27 mouse cellular contexts compared by ENCODE assay signal in the genomic region with DNA sequence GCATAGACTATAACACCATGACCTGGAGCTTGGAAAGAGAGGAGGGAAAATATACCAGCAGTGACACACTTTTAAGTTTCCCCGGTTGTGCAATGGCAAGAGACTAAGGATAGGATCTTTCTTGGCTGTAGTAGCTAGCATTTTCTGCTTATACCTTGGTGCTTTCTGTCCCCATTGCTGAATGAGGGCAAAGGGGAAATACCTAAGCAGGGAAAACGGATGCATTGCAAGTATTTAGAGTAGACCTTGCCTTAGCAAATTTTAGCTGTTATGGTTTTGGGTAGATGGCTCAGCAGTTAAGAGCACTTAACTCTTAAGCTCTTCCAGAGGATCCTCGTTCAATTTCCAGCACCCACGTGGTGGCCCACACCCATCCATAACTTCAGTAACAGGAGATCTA.
DNase-seq lines count a peak whose midpoint lies in the region; ATAC-seq and TF ChIP-seq lines count a peak whose summit lies in the region.
"Had no signal": no experiment of that assay in that cellular context is flagged by ENCODE, and none has a peak within 500 bp of the region (broad histone marks: within the 10 kb centered on the region; RNA-seq: fewer than 3 reads in every experiment).

No protein-coding gene starts in this region.

- peak overlapping the region; percentile 32 for H3K4me2 ChIP-seq in CH12.LX (ENCODE audit: insufficient read depth, low read depth, poor library complexity, severe bottlenecking)
- H3K4me2 ChIP-seq in neural tube, embryonic 15.5 days = no peak overlapping the region
- H3K4me2 ChIP-seq: embryonic facial prominence, embryonic 13.5 days; embryonic facial prominence, embryonic 15.5 days; forebrain, embryonic 13.5 days; forebrain, embryonic 15.5 days had no signal

- H3K4me3 ChIP-seq in gastrocnemius, adult 2 months = no peak overlapping the region
- no peak overlapping the region for H3K4me3 ChIP-seq in CH12.LX (replicated peaks in 1 of 3; ENCODE audit: low read depth in 2 of 3, low read length in 2 of 3, poor library complexity in 1 of 3)
- H3K4me3 ChIP-seq in neural tube, embryonic 15.5 days (replicated peaks) = no peak overlapping the region
- H3K4me3 ChIP-seq: embryonic facial prominence, embryonic 13.5 days; embryonic facial prominence, embryonic 15.5 days; erythroblast, embryonic 14.5 days; forebrain, embryonic 10.5 days; forebrain, embryonic 13.5 days; forebrain, embryonic 15.5 days had no signal

- TF ChIP-seq POLR2A in CH12.LX (IDR thresholded peaks at IDR 0.05; ENCODE audit: low read depth, low read length) = no peak

- dilution Hi-C loops in CH12.LX (cut with MboI; ENCODE audit: extremely low pct_ligation_motif_present, extremely low pct_unique_long_range_greater_than_20kb, low sequenced_read_pairs) = no loop called here

- no peak for TF ChIP-seq CTCF in gastrocnemius, adult 2 months (IDR thresholded peaks at IDR 0.05)
- TF ChIP-seq CTCF in CH12.LX (conservative IDR thresholded peaks at IDR 0.05 in 1 of 2, IDR thresholded peaks at IDR 0.05 in 1 of 2; ENCODE audit: low read depth in 2 of 2, low read length in 2 of 2) = no peak

- H3K4me1 ChIP-seq in CH12.LX (ENCODE audit: control insufficient read depth in 1 of 2, insufficient read depth in 2 of 2) = peaks cover 17 to 64% of the 10 kb centered on the region in 2 experiments
- 0 out of 2 replicates have a peak, but pooled peaks cover 7% of the 10 kb centered on the region for H3K4me1 ChIP-seq in neural tube, embryonic 15.5 days
- H3K4me1 ChIP-seq: forebrain, embryonic 13.5 days; forebrain, embryonic 15.5 days had no signal

- H3K27ac ChIP-seq in gastrocnemius, adult 2 months = peak overlapping the region; percentile 24; the same call in 1 of the 2 replicates
- H3K27ac ChIP-seq in CH12.LX (ENCODE audit: insufficient read depth, low read depth) = no peak overlapping the region
- no peak overlapping the region for H3K27ac ChIP-seq in neural tube, embryonic 15.5 days (replicated peaks)
- H3K27ac ChIP-seq: embryonic facial prominence, embryonic 13.5 days; embryonic facial prominence, embryonic 15.5 days; forebrain, embryonic 10.5 days; forebrain, embryonic 13.5 days; forebrain, embryonic 15.5 days had no signal

- TF ChIP-seq RAD21 in CH12.LX (IDR thresholded peaks at IDR 0.05; ENCODE audit: low read depth, low read length) = no peak

- H3K27me3 ChIP-seq in CH12.LX (replicated peaks) = no peaks in the 10 kb centered on the region
- H3K27me3 ChIP-seq in neural tube, embryonic 15.5 days (replicated peaks) = no peaks in the 10 kb centered on the region
- H3K27me3 ChIP-seq: embryonic facial prominence, embryonic 13.5 days; embryonic facial prominence, embryonic 15.5 days; forebrain, embryonic 13.5 days; forebrain, embryonic 15.5 days; Patski had no signal

- peak; percentile 67 for ATAC-seq in inflammation-experienced regulatory T-cells, adult 6 months
- ATAC-seq in neural tube, embryonic 15.5 days (ENCODE audit: low FRiP score) = no peak
- ATAC-seq: activated CD4-positive, CD25-positive, alpha-beta regulatory T cell, adult 4 months; forebrain, embryonic 13.5 days; forebrain, embryonic 15.5 days; forebrain, postnatal 0 days; Patski had no signal

- intact Hi-C loops in gastrocnemius, adult 2 months (cut with DNase I) = no loop called here
- intact Hi-C loops in gastrocnemius, postnatal 14 days (cut with DNase I; ENCODE audit: low total_unique reads) = no loop called here

- no peak for TF ChIP-seq EP300 in CH12.LX (IDR thresholded peaks at IDR 0.05; ENCODE audit: low read length)

- no peak for DNase-seq in gastrocnemius, adult 2 months
- no peak for DNase-seq in gastrocnemius, postnatal 14 days
- peak; percentile 23 for DNase-seq in CD4-positive, CD25-positive, alpha-beta regulatory T cell, adult 2 months (ENCODE audit: low read depth, low spot score)
- peak; percentile 59 for DNase-seq in CH12.LX (ENCODE audit: extremely low read depth)
- no peak for DNase-seq in adrenal gland, postnatal 14 days
- no peak for DNase-seq in kidney, postnatal 4 days
- DNase-seq: adrenal gland, adult 8-10 months; adrenal gland, postnatal 25 days; B cell, adult 2 months; cerebellum, adult 11 months; cerebellum, adult 18-20 months; cerebellum, adult 8-10 months; cerebellum, adult 9-11 months; cerebellum, postnatal 14 days; cerebellum, postnatal 36 days; embryo, embryonic 11 days; forebrain, postnatal 0 days had no signal

- 88% methylated on average over 4 of the region's 4 CpGs for WGBS in neural tube, embryonic 15.5 days

- no peaks in the 10 kb centered on the region for H3K79me2 ChIP-seq in CH12.LX (replicated peaks; ENCODE audit: control insufficient read depth, extremely low read depth, insufficient read depth, poor library complexity, severe bottlenecking)

- no peaks in the 10 kb centered on the region for H3K36me3 ChIP-seq in CH12.LX (replicated peaks in 1 of 2; ENCODE audit: control insufficient read depth in 1 of 2, insufficient read depth in 1 of 2, low read length in 1 of 2)
- H3K36me3 ChIP-seq in neural tube, embryonic 15.5 days = no peaks in the 10 kb centered on the region
- H3K36me3 ChIP-seq: embryonic facial prominence, embryonic 13.5 days; embryonic facial prominence, embryonic 15.5 days; forebrain, embryonic 10.5 days; forebrain, embryonic 15.5 days had no signal

- in situ Hi-C loops in CH12.LX (cut with MboI; ENCODE audit: low pct_ligation_motif_present, low pct_unique_long_range_greater_than_20kb, low sequenced_read_pairs) = no loop called here

- H3K9ac ChIP-seq in CH12.LX (ENCODE audit: insufficient read depth, low read depth) = no peak overlapping the region
- H3K9ac ChIP-seq in neural tube, embryonic 15.5 days (replicated peaks) = no peak overlapping the region
- H3K9ac ChIP-seq: embryonic facial prominence, embryonic 13.5 days; embryonic facial prominence, embryonic 15.5 days; forebrain, embryonic 13.5 days; forebrain, embryonic 15.5 days; forebrain, postnatal 0 days had no signal

- no peaks in the 10 kb centered on the region for H3K9me3 ChIP-seq in CH12.LX (replicated peaks; ENCODE audit: low read length)
- H3K9me3 ChIP-seq in neural tube, embryonic 15.5 days (replicated peaks) = no peaks in the 10 kb centered on the region
- H3K9me3 ChIP-seq: embryonic facial prominence, embryonic 13.5 days; embryonic facial prominence, embryonic 15.5 days; forebrain, embryonic 10.5 days; forebrain, embryonic 13.5 days; forebrain, embryonic 15.5 days had no signal

TF ChIP-seq in CH12.LX, 34 proteins besides CTCF, POLR2A, EP300 and RAD21:
- TF ChIP-seq KAT2A (IDR thresholded peaks at IDR 0.05; ENCODE audit: insufficient replicate concordance, low read length) (no peak), MAX (IDR thresholded peaks at IDR 0.05; ENCODE audit: low read length) (peak; percentile 39), ZKSCAN1 (IDR thresholded peaks at IDR 0.05; ENCODE audit: borderline replicate concordance, low read depth, low read length) (no peak)

Comparison
In these comparisons a context has a peak if more than half of its experiments do, and no peak if none do; other contexts are left out.
1. DNase-seq: peak in CD4-positive, CD25-positive, alpha-beta regulatory T cell, adult 2 months (single experiment) and CH12.LX (single experiment); none in gastrocnemius, adult 2 months (single experiment), gastrocnemius, postnatal 14 days (single experiment), adrenal gland, postnatal 14 days (single experiment) and kidney, postnatal 4 days (0 of 2).